Mouse (Mus musculus): Measurements from ENCODE around the gene Kcp. TPM values are rescaled to one million over a fixed set of nuclear protein-coding genes. Genes with fewer than 3 reads are reported as not detected.

The Kcp gene
- polyA plus RNA-seq, 1 experiment from 2014 or later = 3.2 TPM

GRCm38 (mm10) chr6:29530050-29530449 is 22.3 kb upstream of the Kcp start:
- H3K4me1 ChIP-seq = peaks cover 23% of the 10 kb centered on the region
- no peaks in the 10 kb centered on the region for H3K9me3 ChIP-seq (replicated peaks)
- no peak overlapping the region; the same call in 1 of the 2 replicates for H3K4me2 ChIP-seq
- no peak for ATAC-seq
- WGBS (ENCODE audit: insufficient replicate concordance) = 39% methylated on average over 4 of the region's 4 CpGs
- peaks cover 62% of the 10 kb centered on the region for H3K27me3 ChIP-seq (replicated peaks)
- no peak overlapping the region for H3K4me3 ChIP-seq
- no peak overlapping the region for H3K27ac ChIP-seq
- H3K9ac ChIP-seq = no peak overlapping the region
- H3K36me3 ChIP-seq = no peaks in the 10 kb centered on the region

- H3K9ac ChIP-seq = no peak overlapping the region
- no peak for ATAC-seq
- no peaks in the 10 kb centered on the region for H3K36me3 ChIP-seq
- no peak overlapping the region; the same call in 1 of the 2 replicates for H3K27ac ChIP-seq
- peak overlapping the region; percentile 33 for H3K4me2 ChIP-seq
- peaks cover 68% of the 10 kb centered on the region for H3K27me3 ChIP-seq (replicated peaks)
- no peaks in the 10 kb centered on the region for H3K9me3 ChIP-seq (replicated peaks)
- 18% methylated on average over 2 of the region's 2 CpGs for WGBS (ENCODE audit: insufficient replicate concordance)
- H3K4me3 ChIP-seq = peak overlapping the region; percentile 4; the same call in 1 of the 2 replicates
- H3K4me1 ChIP-seq = peaks cover 23% of the 10 kb centered on the region
Measured at GRCm38 (mm10) chr6:29529444-29529820, 21.7 kb upstream of the Kcp start.

GRCm38 (mm10) chr6:29528561-29529443 is 21.1 kb upstream of the Kcp start:
- H3K27me3 ChIP-seq (replicated peaks) = peaks cover 73% of the 10 kb centered on the region
- no peak for ATAC-seq
- peaks cover 24% of the 10 kb centered on the region for H3K4me1 ChIP-seq
- H3K9ac ChIP-seq = no peak overlapping the region
- no peaks in the 10 kb centered on the region for H3K36me3 ChIP-seq
- no peaks in the 10 kb centered on the region for H3K9me3 ChIP-seq (replicated peaks)
- H3K27ac ChIP-seq = no peak overlapping the region; the same call in 1 of the 2 replicates
- peak overlapping the region; percentile 4; the same call in 1 of the 2 replicates for H3K4me3 ChIP-seq
- H3K4me2 ChIP-seq = peak overlapping the region; percentile 33
- 15% methylated on average over 13 of the region's 13 CpGs for WGBS (ENCODE audit: insufficient replicate concordance)

- Histone ChIP-seq H3K4me1 (peaks cover 27% of the 10 kb centered on the region), H3K27ac (no peak overlapping the region), H3K4me2 (peak overlapping the region; percentile 76), H3K9ac (no peak overlapping the region), H3K36me3 (no peaks in the 10 kb centered on the region), H3K27me3 (replicated peaks) (peaks cover 79% of the 10 kb centered on the region), H3K9me3 (replicated peaks) (no peaks in the 10 kb centered on the region), H3K4me3 (peak overlapping the region; percentile 57)
- 14% methylated on average over 8 of the region's 8 CpGs for WGBS (ENCODE audit: insufficient replicate concordance)
- no peak for ATAC-seq
Measured at GRCm38 (mm10) chr6:29528165-29528505, 20.4 kb upstream of the Kcp start.

- Histone ChIP-seq H3K27ac (no peak overlapping the region), H3K27me3 (replicated peaks) (peaks cover 79% of the 10 kb centered on the region), H3K36me3 (no peaks in the 10 kb centered on the region), H3K4me3 (peak overlapping the region; percentile 57), H3K9me3 (replicated peaks) (no peaks in the 10 kb centered on the region), H3K4me1 (peaks cover 27% of the 10 kb centered on the region), H3K9ac (no peak overlapping the region), H3K4me2 (peak overlapping the region; percentile 76)
- WGBS (ENCODE audit: insufficient replicate concordance) = 5% methylated on average over 34 of the region's 34 CpGs
- ATAC-seq = no peak
Measured at GRCm38 (mm10) chr6:29527361-29528164, 19.8 kb upstream of the Kcp start.

- Histone ChIP-seq H3K4me1 (peaks cover 27% of the 10 kb centered on the region), H3K9ac (peak within 1 kb of the TSS; percentile 25), H3K4me3 (peak within 1 kb of the TSS; percentile 57), H3K4me2 (peak within 1 kb of the TSS; percentile 76), H3K36me3 (no peaks in the 10 kb centered on the region), H3K9me3 (replicated peaks) (no peaks in the 10 kb centered on the region), H3K27me3 (replicated peaks) (peaks cover 79% of the 10 kb centered on the region), H3K27ac (no peak within 1 kb of the TSS)
- ATAC-seq = no peak
- WGBS (ENCODE audit: insufficient replicate concordance) = under 1% methylated on average over 49 of the region's 96 CpGs
Measured at GRCm38 (mm10) chr6:29526281-29527251, 18.8 kb upstream of the Kcp start, which contains the start of gene Irf5. TSS of gene Irf5 (plus strand) at chr6:29526625.

GRCm38 (mm10) chr6:29525256-29525655 is 17.5 kb upstream of the Kcp start:
- no peak overlapping the region for H3K27ac ChIP-seq
- no peak for ATAC-seq
- H3K9me3 ChIP-seq (replicated peaks) = no peaks in the 10 kb centered on the region
- H3K4me2 ChIP-seq = no peak overlapping the region
- H3K4me1 ChIP-seq = peaks cover 27% of the 10 kb centered on the region
- no peak overlapping the region for H3K4me3 ChIP-seq
- H3K9ac ChIP-seq = no peak overlapping the region
- peaks cover 69% of the 10 kb centered on the region for H3K27me3 ChIP-seq (replicated peaks)
- WGBS (ENCODE audit: insufficient replicate concordance) = 62% methylated on average over 6 of the region's 6 CpGs
- H3K36me3 ChIP-seq = no peaks in the 10 kb centered on the region

GRCm38 (mm10) chr6:29524034-29524489 is 16.3 kb upstream of the Kcp start:
- Histone ChIP-seq H3K4me1 (peaks cover 27% of the 10 kb centered on the region), H3K36me3 (no peaks in the 10 kb centered on the region), H3K9ac (no peak overlapping the region), H3K4me3 (no peak overlapping the region), H3K9me3 (replicated peaks) (no peaks in the 10 kb centered on the region), H3K4me2 (no peak overlapping the region), H3K27ac (no peak overlapping the region; the same call in 1 of the 2 replicates), H3K27me3 (replicated peaks) (peaks cover 57% of the 10 kb centered on the region)
- 32% methylated on average over 6 of the region's 6 CpGs for WGBS (ENCODE audit: insufficient replicate concordance)
- no peak for ATAC-seq

- Histone ChIP-seq H3K4me2 (no peak overlapping the region), H3K27ac (no peak overlapping the region), H3K9me3 (replicated peaks) (no peaks in the 10 kb centered on the region), H3K27me3 (replicated peaks) (peaks cover 51% of the 10 kb centered on the region), H3K4me1 (peaks cover 23% of the 10 kb centered on the region), H3K9ac (no peak overlapping the region), H3K36me3 (no peaks in the 10 kb centered on the region), H3K4me3 (no peak overlapping the region)
- 42% methylated on average over 12 of the region's 12 CpGs for WGBS (ENCODE audit: insufficient replicate concordance)
- ATAC-seq = no peak
Measured at GRCm38 (mm10) chr6:29523301-29524033, 15.7 kb upstream of the Kcp start.

GRCm38 (mm10) chr6:29522626-29523300 is 15.0 kb upstream of the Kcp start:
- H3K4me2 ChIP-seq = no peak overlapping the region
- H3K27ac ChIP-seq = no peak overlapping the region
- H3K4me3 ChIP-seq = no peak overlapping the region
- H3K4me1 ChIP-seq = peaks cover 17% of the 10 kb centered on the region
- H3K9ac ChIP-seq = no peak overlapping the region
- peaks cover 51% of the 10 kb centered on the region for H3K27me3 ChIP-seq (replicated peaks)
- no peaks in the 10 kb centered on the region for H3K36me3 ChIP-seq
- no peak for ATAC-seq
- 53% methylated on average over 6 of the region's 6 CpGs for WGBS (ENCODE audit: insufficient replicate concordance)
- H3K9me3 ChIP-seq (replicated peaks) = no peaks in the 10 kb centered on the region
